Mouse (Mus musculus) E14TG2a.4 (cell line): Measurements from ENCODE around the gene Irf7.
A peak's percentile ranks its signal among the peaks of the same experiment; 100 is the strongest.

Source experiments
- CTCF ChIP-seq: conservative IDR thresholded peaks from 2 replicates; pipeline ENCODE4 v1.5.1; 2014; ENCODE audit warnings: low read length
- NANOG ChIP-seq: IDR thresholded peaks from 2 replicates; pipeline ENCODE4 v1.6.1; 2014; ENCODE audit warnings: borderline replicate concordance, low read length, mixed read lengths
- POU5F1 ChIP-seq: IDR thresholded peaks from 2 replicates; pipeline ENCODE4 v1.6.1; 2014; ENCODE audit warnings: low read length, borderline replicate concordance

DNA sequence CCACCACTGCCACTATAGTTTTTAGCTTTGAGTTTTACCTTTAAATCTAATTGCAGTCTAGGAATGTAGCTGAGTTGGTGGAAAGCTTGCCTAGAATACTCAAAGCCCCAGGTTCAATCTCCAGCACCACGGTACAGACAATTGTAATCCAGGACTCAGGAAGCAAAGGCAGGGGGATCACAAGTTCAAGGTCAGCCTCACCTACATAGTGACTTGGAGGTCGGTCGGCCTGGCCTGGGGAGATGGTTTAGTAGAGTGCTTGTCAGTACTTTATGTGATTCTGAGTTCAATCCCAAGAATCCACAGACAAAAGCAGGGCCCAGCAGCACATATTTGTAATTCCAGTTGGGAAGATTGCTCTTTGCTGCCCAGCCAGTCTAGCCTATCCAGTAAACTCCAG lies 21.8 kb upstream of the Irf7 start:
- no peak for TF ChIP-seq CTCF
- TF ChIP-seq NANOG: peak; percentile 16; the same call in 1 of the 2 replicates
- no peak for TF ChIP-seq POU5F1
